Comparison of ENCODE assay signal across 12 mouse cellular contexts in the genomic region with DNA sequence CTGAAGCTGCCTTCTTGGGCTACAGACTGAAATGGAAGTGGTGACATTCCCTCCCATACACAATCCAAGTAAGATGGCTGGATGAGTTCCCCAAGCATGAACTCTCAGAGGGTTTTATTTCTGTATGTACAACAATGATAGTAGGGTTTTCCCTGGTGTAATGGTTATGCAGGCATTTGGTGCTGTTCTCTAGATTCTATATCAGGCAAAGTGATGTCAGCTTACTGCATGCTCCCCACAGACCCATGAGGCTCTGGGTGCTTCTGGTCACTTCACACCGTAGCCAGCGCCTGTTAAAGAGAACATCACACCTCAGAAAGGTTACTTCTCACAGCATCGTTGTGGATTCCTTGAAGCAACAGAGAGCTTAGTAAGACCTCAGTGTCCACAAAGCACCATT. TPM values are rescaled to one million over a fixed set of nuclear protein-coding genes. Genes with fewer than 3 reads are reported as not detected.
"Had no signal": no experiment of that assay in that cellular context is flagged by ENCODE, and none has a peak within 500 bp of the region (broad histone marks: within the 10 kb centered on the region; RNA-seq: fewer than 3 reads in every experiment).

No protein-coding gene starts in this region.

RNA-seq across cellular contexts. Expression of a gene that starts 13.5 kb away (rescaled TPM):
- total RNA-seq: megakaryocyte progenitor cell, adult 5-6 weeks; midbrain, postnatal 0 days had no signal
- polyA plus RNA-seq: liver, embryonic 12.5 days; liver, embryonic 14.5 days; midbrain, embryonic 11.5 days; midbrain, embryonic 13.5 days; midbrain, embryonic 15.5 days; midbrain, postnatal 0 days; neural tube, embryonic 11.5 days; neural tube, embryonic 13.5 days; neural tube, embryonic 15.5 days; spleen, adult 2 months; testis, adult 2 months had no signal
